Mouse (Mus musculus): ENCODE results near the gene Ccdc134. TPM values are rescaled to one million over a fixed set of nuclear protein-coding genes. Genes with fewer than 3 reads are reported as not detected.
"Not testable (repeated sequence)": the region's sequence is repeated elsewhere in the genome, so short reads cannot be mapped to it uniquely, and the experiment has no call there.

The Ccdc134 gene
- 10 to 100 TPM; 12.7 to 16.2 TPM for total RNA-seq (2021)
- long read RNA-seq, experiment 1, full-length matches to known transcripts = 9 of 13 reads
- long read RNA-seq, experiment 1, partial matches to known transcripts = 1 of 13 reads
- long read RNA-seq, experiment 1, other reads (novel, unspliced or antisense) = 3 of 13 reads
- long read RNA-seq, experiment 2, transcript Ccdc134-201 (7 exons, 2,046 nt) = major isoform, 6 of 10 reads
- long read RNA-seq, experiment 2, partial matches to known transcripts = 0 of 10 reads
- long read RNA-seq, experiment 2, other reads (novel, unspliced or antisense) = 3 of 10 reads

- peak; percentile 96 to 97 for DNase-seq (ENCODE audit: low spot score in 2 of 2)
Measured at GRCm38 (mm10) chr15:82127426-82128374, at the start of gene Ccdc134. Gene Ccdc134, plus strand, starts transcription at chr15:82127922.

- no peak for DNase-seq (ENCODE audit: low spot score in 2 of 2)
Measured at GRCm38 (mm10) chr15:82079883-82080282, 47.8 kb upstream of the Ccdc134 start.

GRCm38 (mm10) chr15:82081161-82081560 lies 46.6 kb upstream of the Ccdc134 start:
- peak; percentile 47 to 59 for DNase-seq (ENCODE audit: low spot score in 2 of 2)

GRCm38 (mm10) chr15:82085606-82086005 lies 42.1 kb upstream of the Ccdc134 start:
- no peak for DNase-seq (ENCODE audit: low spot score in 2 of 2)

GRCm38 (mm10) chr15:82086131-82086530 lies 41.6 kb upstream of the Ccdc134 start:
- no peak for DNase-seq (ENCODE audit: low spot score in 2 of 2)

GRCm38 (mm10) chr15:82087266-82087665 lies 40.5 kb upstream of the Ccdc134 start:
- DNase-seq (ENCODE audit: low spot score in 2 of 2) = no peak

- DNase-seq (ENCODE audit: low spot score in 2 of 2) = no peak
Measured at GRCm38 (mm10) chr15:82091061-82091460, 36.7 kb upstream of the Ccdc134 start.

GRCm38 (mm10) chr15:82106953-82107555 lies 20.7 kb upstream of the Ccdc134 start:
- DNase-seq (ENCODE audit: low spot score in 2 of 2) = peak; percentile 22 to 67

- DNase-seq (ENCODE audit: low spot score in 2 of 2) = no peak
Measured at GRCm38 (mm10) chr15:82120544-82120943, 7.2 kb upstream of the Ccdc134 start.

- DNase-seq (ENCODE audit: low spot score in 2 of 2) = not testable (repeated sequence)
Measured at GRCm38 (mm10) chr15:82126690-82127089, 1.0 kb upstream of the Ccdc134 start.

GRCm38 (mm10) chr15:82128398-82128797 lies 676 bp downstream of the Ccdc134 start:
- DNase-seq (ENCODE audit: low spot score in 2 of 2) = no peak

GRCm38 (mm10) chr15:82130599-82130998 lies 2.9 kb downstream of the Ccdc134 start:
- DNase-seq (ENCODE audit: low spot score in 2 of 2) = no peak

- peak in 1 of 2 experiments; percentile 34 for DNase-seq (ENCODE audit: low spot score in 2 of 2)
Measured at GRCm38 (mm10) chr15:82135372-82135771, 7.7 kb downstream of the Ccdc134 start.

- peak; percentile 52 to 67 for DNase-seq (ENCODE audit: low spot score in 2 of 2)
Measured at GRCm38 (mm10) chr15:82138565-82138964, 10.8 kb downstream of the Ccdc134 start.

GRCm38 (mm10) chr15:82139196-82139595 lies 11.5 kb downstream of the Ccdc134 start:
- no peak for DNase-seq (ENCODE audit: low spot score in 2 of 2)

- DNase-seq (ENCODE audit: low spot score in 2 of 2) = no peak
Measured at GRCm38 (mm10) chr15:82140355-82140754, 12.6 kb downstream of the Ccdc134 start.

GRCm38 (mm10) chr15:82144157-82144556 lies 16.4 kb downstream of the Ccdc134 start:
- no peak for DNase-seq (ENCODE audit: low spot score in 2 of 2)

- DNase-seq (ENCODE audit: low spot score in 2 of 2) = no peak
Measured at GRCm38 (mm10) chr15:82145408-82145807, 17.7 kb downstream of the Ccdc134 start.

GRCm38 (mm10) chr15:82145851-82146769 lies 18.4 kb downstream of the Ccdc134 start:
- no peak for DNase-seq (ENCODE audit: low spot score in 2 of 2)
